Mouse (Mus musculus) lung, embryonic 16.5 days (tissue): Measurements from ENCODE around the gene Olfr484. TPM values are rescaled to one million over a fixed set of nuclear protein-coding genes. Genes with fewer than 3 reads are reported as not detected.

ENCODE experiments used
- polyA plus RNA-seq: library from polyadenylated mRNA; unstranded; fragments of >200 nt; fragmentation: Nextera tagmentation; extraction: Ambion mirVana; gene quantifications from 2 replicates; pipeline ENCODE4 v1.2.1, GENCODE M21; 2015

Olfr484 gene
- polyA plus RNA-seq, 1 experiment from 2014 or later = not detected

Other genes starting within 250 kb of the Olfr484 start
- gene Olfr472, start 229.5 kb downstream of the Olfr484 start, polyA plus RNA-seq = not detected in 2 replicates
- not detected in 2 replicates for gene Olfr473, start 197.0 kb downstream of the Olfr484 start, polyA plus RNA-seq
- gene Olfr474, start 172.8 kb downstream of the Olfr484 start, polyA plus RNA-seq = not detected in 2 replicates
- not detected in 2 replicates for gene Olfr476, start 162.6 kb downstream of the Olfr484 start, polyA plus RNA-seq
- gene Olfr477, start 140.8 kb downstream of the Olfr484 start, polyA plus RNA-seq = not detected in 2 replicates
- not detected in 2 replicates for gene Olfr478, start 93.5 kb downstream of the Olfr484 start, polyA plus RNA-seq
- not detected in 2 replicates for gene Olfr479, start 76.8 kb downstream of the Olfr484 start, polyA plus RNA-seq
- not detected in 2 replicates for gene Olfr480, start 60.1 kb downstream of the Olfr484 start, polyA plus RNA-seq
- not detected in 2 replicates for gene Olfr481, start 47.6 kb downstream of the Olfr484 start, polyA plus RNA-seq
- gene Olfr482, start 29.9 kb downstream of the Olfr484 start, polyA plus RNA-seq = 0.11 and 0.20 TPM in 2 replicates
- gene Olfr483, start 26.6 kb downstream of the Olfr484 start, polyA plus RNA-seq = not detected in 2 replicates
- not detected in 2 replicates for gene Olfr485, start 32.4 kb upstream of the Olfr484 start, polyA plus RNA-seq
- not detected in 2 replicates for gene Olfr486, start 45.3 kb upstream of the Olfr484 start, polyA plus RNA-seq
- gene Olfr487, start 87.2 kb upstream of the Olfr484 start, polyA plus RNA-seq = not detected in 2 replicates
- not detected in 2 replicates for gene Olfr488, start 130.9 kb upstream of the Olfr484 start, polyA plus RNA-seq
- gene Olfr490, start 161.5 kb upstream of the Olfr484 start, polyA plus RNA-seq = not detected in 2 replicates
- not detected in 2 replicates for gene Olfr491, start 186.0 kb upstream of the Olfr484 start, polyA plus RNA-seq
- not detected in 2 replicates for gene Olfr492, start 196.2 kb upstream of the Olfr484 start, polyA plus RNA-seq
- not detected in 2 replicates for gene Olfr493, start 219.5 kb upstream of the Olfr484 start, polyA plus RNA-seq
- not detected in 2 replicates for gene Olfr494, start 237.9 kb upstream of the Olfr484 start, polyA plus RNA-seq